Mouse (Mus musculus) kidney, embryonic 15.5 days (tissue): ENCODE data around the gene Timm8a2. TPM values are rescaled to one million over a fixed set of nuclear protein-coding genes. Genes with fewer than 3 reads are reported as not detected.

Experiments used
- ATAC-seq: fragments of 200-750 bp; cut with Nextera tagmentation; replicated peaks from 2 replicates; pipeline ENCODE4 v1.8.0; 2017; ENCODE audit warnings: moderate TSS enrichment; ENCODE audit not compliant: low FRiP score
- H3K27ac ChIP-seq: fragments of 300-500 bp; sonication (generic); 2 replicates; pipeline ENCODE4 v1.5.1; 2015; ENCODE audit warnings: mild to moderate bottlenecking, inconsistent platforms
- H3K27me3 ChIP-seq: fragments of 300-500 bp; sonication (generic); 2 replicates; pipeline ENCODE4 v1.6.1; 2015; ENCODE audit warnings: inconsistent platforms
- H3K36me3 ChIP-seq: fragments of 300-500 bp; sonication (generic); 2 replicates; pipeline ENCODE4 v1.6.1; 2015; ENCODE audit warnings: inconsistent platforms
- H3K4me1 ChIP-seq: fragments of 300-500 bp; sonication (generic); 2 replicates; pipeline ENCODE4 v1.6.1; 2015; ENCODE audit warnings: inconsistent platforms
- H3K4me2 ChIP-seq: fragments of 300-500 bp; sonication (generic); 2 replicates; pipeline ENCODE4 v1.6.1; 2015; ENCODE audit warnings: moderate library complexity, mild to moderate bottlenecking, inconsistent platforms
- H3K4me3 ChIP-seq: fragments of 300-500 bp; sonication (generic); replicated peaks from 2 replicates; pipeline ENCODE4 v1.5.1; 2015; ENCODE audit warnings: mild to moderate bottlenecking, inconsistent platforms
- H3K9ac ChIP-seq: fragments of 300-500 bp; sonication (generic); 2 replicates; pipeline ENCODE4 v1.6.1; 2015; ENCODE audit warnings: mild to moderate bottlenecking, inconsistent platforms
- H3K9me3 ChIP-seq: fragments of 300-500 bp; sonication (generic); replicated peaks from 2 replicates; pipeline ENCODE4 v1.6.1; 2016; ENCODE audit warnings: inconsistent platforms
- WGBS: fragments of 180-500 bp; shearing (Covaris S2); methylation state at CpG from one replicate; pipeline ENCODE4 v1.1.7; 2015; ENCODE audit warnings: mixed read lengths; 5-methylcytosine and 5-hydroxymethylcytosine counted together
- polyA plus RNA-seq: library from polyadenylated mRNA; unstranded; fragments of >200 nt; fragmentation: Nextera tagmentation; extraction: Ambion mirVana; gene quantifications from 2 replicates; pipeline ENCODE4 v1.2.1, GENCODE M21; 2015

Gene Timm8a2
- polyA plus RNA-seq, 1 experiment from 2014 or later, result not detected

DNA sequence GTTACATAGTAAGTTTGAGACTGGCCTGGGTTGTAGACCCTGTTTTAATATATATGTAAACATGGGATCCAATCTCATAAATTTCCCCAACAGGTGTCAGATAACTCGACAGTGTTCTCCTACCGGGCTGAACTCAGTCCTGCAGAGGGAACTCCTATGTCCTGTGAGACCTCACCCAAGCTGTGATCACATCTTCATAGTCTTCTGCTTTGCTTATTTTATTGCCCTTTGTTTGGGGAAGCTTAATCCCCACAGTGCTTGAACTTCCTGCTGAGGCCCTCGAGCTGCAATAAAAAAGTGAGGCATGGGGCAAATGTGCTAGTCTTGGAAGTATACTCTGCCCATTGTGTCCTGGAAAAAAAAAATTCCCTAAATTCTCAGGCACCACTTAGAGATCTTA lies 46.8 kb downstream of the Timm8a2 start:
- 18% methylated on average over 3 of the region's 3 CpGs for WGBS
- Histone ChIP-seq H3K27ac (no peak overlapping the region), H3K27me3 (no peaks in the 10 kb centered on the region), H3K9me3 (0 out of 2 replicates have a peak, but pooled peaks cover 8% of the 10 kb centered on the region), H3K36me3 (no peaks in the 10 kb centered on the region), H3K9ac (no peak overlapping the region), H3K4me2 (no peak overlapping the region), H3K4me3 (no peak overlapping the region), H3K4me1 (no peaks in the 10 kb centered on the region)
- ATAC-seq, result no peak

DNA sequence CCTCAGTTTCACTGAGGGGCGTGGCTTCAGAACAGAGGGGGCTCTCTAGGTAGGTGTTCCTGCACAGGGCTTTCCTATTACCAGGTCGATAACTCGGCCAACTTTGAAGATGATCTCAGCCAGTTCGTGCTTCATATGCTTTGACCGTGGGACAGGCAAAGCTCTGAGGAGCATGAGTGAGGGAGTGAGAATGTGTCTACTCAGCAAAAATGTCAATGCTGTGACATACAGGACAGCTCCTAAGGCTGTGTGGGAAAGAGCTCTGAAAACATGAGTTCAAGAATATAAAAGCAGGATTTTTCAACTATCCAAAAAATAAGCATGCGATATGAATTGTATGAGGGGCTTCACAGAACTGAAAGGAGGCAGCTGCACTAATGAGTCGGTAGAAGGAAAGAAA lies 49.0 kb downstream of the Timm8a2 start:
- WGBS, result 82% methylated on average over 7 of the region's 7 CpGs
- ATAC-seq, result no peak
- Histone ChIP-seq H3K9me3 (0 out of 2 replicates have a peak, but pooled peaks cover 8% of the 10 kb centered on the region), H3K27ac (no peak overlapping the region), H3K27me3 (no peaks in the 10 kb centered on the region), H3K4me3 (no peak overlapping the region), H3K4me1 (no peaks in the 10 kb centered on the region), H3K4me2 (no peak overlapping the region), H3K9ac (no peak overlapping the region), H3K36me3 (no peaks in the 10 kb centered on the region)

DNA sequence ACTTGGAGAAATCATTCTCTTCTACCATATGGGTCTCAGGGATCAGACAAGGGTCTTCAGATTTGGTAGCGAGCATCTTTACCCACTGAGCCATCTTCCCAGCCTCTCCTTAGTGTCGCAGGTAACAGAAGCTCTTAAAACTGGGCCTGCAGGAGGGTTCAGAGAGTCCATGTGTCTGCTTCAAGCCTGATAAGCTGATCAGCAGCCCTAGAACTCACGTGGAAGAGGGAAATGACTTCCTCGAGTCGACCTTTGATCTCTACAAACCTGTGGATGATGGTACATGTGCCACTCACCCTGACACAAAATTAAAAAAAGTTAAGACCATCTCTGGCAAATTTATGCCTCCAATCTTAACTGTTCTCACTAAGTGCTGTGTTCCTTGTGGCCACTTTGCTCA lies 53.5 kb downstream of the Timm8a2 start:
- Histone ChIP-seq H3K4me1 (no peaks in the 10 kb centered on the region), H3K36me3 (no peaks in the 10 kb centered on the region), H3K27ac (no peak overlapping the region), H3K27me3 (no peaks in the 10 kb centered on the region), H3K9me3 (0 out of 2 replicates have a peak, but pooled peaks cover 8% of the 10 kb centered on the region), H3K9ac (no peak overlapping the region), H3K4me2 (no peak overlapping the region), H3K4me3 (no peak overlapping the region)
- no peak for ATAC-seq
- WGBS, result 82% methylated on average over 5 of the region's 5 CpGs

Other genes with a start within 250 kb of the Timm8a2 start
- 10.1 and 11.1 TPM in 2 replicates for gene Dock9, start 236.8 kb upstream of the Timm8a2 start, polyA plus RNA-seq
- gene Ubac2, start 156.1 kb upstream of the Timm8a2 start, polyA plus RNA-seq, result 66.7 and 68.6 TPM in 2 replicates
- 0.30 and 0.39 TPM in 2 replicates for gene Gpr18, start 118.9 kb upstream of the Timm8a2 start, polyA plus RNA-seq
- gene Gpr183, start 69.5 kb upstream of the Timm8a2 start, polyA plus RNA-seq, result 4.1 and 4.9 TPM in 2 replicates
- gene Tm9sf2, start 72.4 kb downstream of the Timm8a2 start, polyA plus RNA-seq, result 180 and 192 TPM in 2 replicates
- gene Clybl, start 147.0 kb downstream of the Timm8a2 start, polyA plus RNA-seq, result 25.4 and 27.2 TPM in 2 replicates